Mouse (Mus musculus): ENCODE data around the gene Camta1.

GRCm38 (mm10) chr4:150966556-150966955, 895.1 kb downstream of the Camta1 start:
- peak; percentile 81 for TF ChIP-seq CTCF (IDR thresholded peaks at IDR 0.05; ENCODE audit: low read depth)
- no peak for TF ChIP-seq EP300 (IDR thresholded peaks at IDR 0.05; ENCODE audit: low read depth)
